Mouse (Mus musculus): ENCODE results near the gene Slc44a3. TPM values are rescaled to one million over a fixed set of nuclear protein-coding genes. Genes with fewer than 3 reads are reported as not detected.

Gene Slc44a3
- total RNA-seq, 2 experiments from 2014 or later = not detected

- no peak for TF ChIP-seq CTCF (conservative IDR thresholded peaks at IDR 0.05)
- no peak overlapping the region for H3K27ac ChIP-seq
- DNase-seq (ENCODE audit: low spot score in 2 of 2) = no peak
- H3K4me3 ChIP-seq = no peak overlapping the region
Measured at GRCm38 (mm10) chr3:121567337-121567900, 35.2 kb upstream of the Slc44a3 start.

- no peak overlapping the region for H3K4me3 ChIP-seq
- H3K27ac ChIP-seq = no peak overlapping the region
- no peak for DNase-seq (ENCODE audit: low spot score in 2 of 2)
- no peak for TF ChIP-seq CTCF (conservative IDR thresholded peaks at IDR 0.05)
Measured at GRCm38 (mm10) chr3:121566901-121567300, 34.7 kb upstream of the Slc44a3 start.

- TF ChIP-seq CTCF (conservative IDR thresholded peaks at IDR 0.05) = no peak
- no peak overlapping the region for H3K27ac ChIP-seq
- DNase-seq (ENCODE audit: low spot score in 2 of 2) = no peak
- no peak overlapping the region for H3K4me3 ChIP-seq
Measured at GRCm38 (mm10) chr3:121561803-121562202, 29.6 kb upstream of the Slc44a3 start.

GRCm38 (mm10) chr3:121560115-121560865 is 28.1 kb upstream of the Slc44a3 start:
- TF ChIP-seq CTCF (conservative IDR thresholded peaks at IDR 0.05) = no peak
- DNase-seq (ENCODE audit: low spot score in 2 of 2) = no peak
- Histone ChIP-seq H3K4me3 (no peak overlapping the region), H3K27ac (no peak overlapping the region)

DNA sequence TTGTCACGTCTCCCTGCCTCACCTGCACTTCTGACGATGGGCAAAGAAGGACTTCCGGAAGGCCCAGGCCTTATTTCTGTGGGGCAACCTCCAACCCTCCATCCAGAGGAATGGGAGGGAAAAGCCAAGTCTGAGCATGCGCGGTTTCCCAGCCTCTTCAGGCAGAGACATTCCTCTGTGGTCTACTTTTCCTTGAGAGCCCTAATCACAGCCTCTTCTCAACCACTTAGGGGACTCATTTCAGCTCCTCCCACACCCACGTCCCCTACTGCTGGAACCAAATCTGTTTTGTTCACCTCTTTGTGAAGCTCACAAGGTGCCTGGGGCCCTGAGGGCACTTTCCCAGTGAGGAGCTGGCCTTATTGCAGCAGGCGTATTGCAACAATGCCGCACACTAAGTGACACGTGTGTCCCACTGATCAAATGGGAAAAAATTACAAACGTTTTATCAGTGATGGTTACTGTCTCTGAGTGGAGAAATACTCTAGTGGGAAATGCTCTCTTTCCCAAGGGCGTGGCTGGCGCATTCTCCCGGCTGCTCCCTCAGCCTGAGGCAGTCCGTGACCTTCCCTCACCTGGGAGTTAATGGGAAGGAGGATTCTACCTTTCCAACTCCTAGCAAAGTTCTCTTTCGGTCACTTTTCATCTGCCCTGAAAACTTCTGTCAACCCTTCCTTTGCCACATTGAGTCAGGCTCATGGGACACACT is 27.4 kb upstream of the Slc44a3 start:
- H3K27ac ChIP-seq = no peak overlapping the region
- no peak overlapping the region for H3K4me3 ChIP-seq

DNA sequence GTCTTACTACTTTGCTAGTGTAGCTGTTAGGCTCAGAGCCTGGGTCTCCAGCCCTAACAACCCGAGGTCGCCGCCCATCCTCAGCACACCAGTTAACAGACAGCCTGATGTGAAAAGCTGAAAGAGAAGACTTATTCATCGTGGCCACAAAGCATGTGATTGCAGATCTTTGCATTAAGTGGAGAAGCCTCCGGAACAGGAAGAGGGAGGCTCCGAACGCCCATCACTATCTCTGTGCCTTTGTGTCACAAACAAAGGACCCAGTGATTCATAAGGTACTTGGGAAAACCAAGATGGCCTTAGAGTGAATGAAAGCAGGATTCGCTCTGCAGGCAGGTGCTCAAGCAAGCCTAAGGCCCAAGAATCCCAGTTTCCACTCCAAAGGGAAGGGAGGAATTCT is 26.7 kb upstream of the Slc44a3 start:
- TF ChIP-seq CTCF (conservative IDR thresholded peaks at IDR 0.05) = no peak
- Histone ChIP-seq H3K27ac (no peak overlapping the region), H3K4me3 (no peak overlapping the region)
- DNase-seq (ENCODE audit: low spot score in 2 of 2) = no peak

More for the DNA sequence above, 27.4 kb upstream of the Slc44a3 start:
- no peak for TF ChIP-seq CTCF (conservative IDR thresholded peaks at IDR 0.05)
- no peak for DNase-seq (ENCODE audit: low spot score in 2 of 2)

DNA sequence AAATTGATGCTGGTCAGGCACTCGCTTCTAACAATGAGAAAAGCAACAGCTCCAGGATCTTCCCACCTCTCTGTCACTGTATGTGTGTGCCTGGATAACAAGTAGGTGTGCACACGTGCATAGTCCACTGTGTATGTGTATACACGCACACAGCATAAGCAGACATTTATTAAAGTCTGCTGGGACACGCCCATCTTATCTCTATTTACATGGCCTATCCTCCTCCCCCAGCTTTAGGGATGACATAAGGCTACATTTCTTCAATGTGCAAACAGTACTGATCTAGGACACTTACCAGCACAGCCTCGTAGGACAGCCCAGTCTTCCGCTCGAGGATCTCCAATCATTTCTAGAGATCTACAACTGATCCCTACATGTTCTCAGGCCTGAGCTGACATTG is 24.1 kb upstream of the Slc44a3 start:
- no peak for DNase-seq (ENCODE audit: low spot score in 2 of 2)
- no peak for TF ChIP-seq CTCF (conservative IDR thresholded peaks at IDR 0.05)
- no peak overlapping the region for H3K27ac ChIP-seq
- H3K4me3 ChIP-seq = no peak overlapping the region

DNA sequence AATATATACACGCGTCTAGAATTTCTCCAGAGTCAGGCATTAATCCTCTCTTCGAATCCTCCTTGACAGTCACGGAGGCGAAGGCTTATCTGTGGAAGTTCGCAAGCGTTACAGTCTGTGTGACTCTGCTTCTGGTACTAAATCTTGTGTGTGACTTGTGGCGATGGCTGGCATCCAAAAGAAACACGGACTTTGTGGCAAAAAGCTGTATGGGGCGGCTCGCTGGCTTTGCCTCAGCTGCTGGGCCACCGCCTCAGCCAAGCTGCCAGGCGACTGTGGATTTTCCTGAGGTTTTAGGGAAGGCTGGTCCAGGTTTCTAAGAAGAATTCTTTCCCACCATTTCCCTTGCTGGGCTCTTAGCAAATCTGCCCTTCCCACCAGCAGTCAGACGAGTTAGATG is 21.1 kb upstream of the Slc44a3 start:
- Histone ChIP-seq H3K27ac (no peak overlapping the region), H3K4me3 (no peak overlapping the region)
- TF ChIP-seq CTCF (conservative IDR thresholded peaks at IDR 0.05) = no peak
- no peak for DNase-seq (ENCODE audit: low spot score in 2 of 2)

GRCm38 (mm10) chr3:121552723-121553122 is 20.5 kb upstream of the Slc44a3 start:
- Histone ChIP-seq H3K4me3 (no peak overlapping the region), H3K27ac (no peak overlapping the region)
- DNase-seq (ENCODE audit: low spot score in 2 of 2) = no peak
- TF ChIP-seq CTCF (conservative IDR thresholded peaks at IDR 0.05) = no peak

GRCm38 (mm10) chr3:121550370-121550769 is 18.2 kb upstream of the Slc44a3 start:
- Histone ChIP-seq H3K4me3 (no peak overlapping the region), H3K27ac (no peak overlapping the region)
- TF ChIP-seq CTCF (conservative IDR thresholded peaks at IDR 0.05) = peak; percentile 83
- peak in 1 of 2 experiments; percentile 37 for DNase-seq (ENCODE audit: low spot score in 2 of 2)

GRCm38 (mm10) chr3:121547851-121548624 is 15.8 kb upstream of the Slc44a3 start:
- no peak overlapping the region for H3K27ac ChIP-seq
- DNase-seq (ENCODE audit: low spot score in 2 of 2) = no peak
- no peak for TF ChIP-seq CTCF (conservative IDR thresholded peaks at IDR 0.05)
- H3K4me3 ChIP-seq = no peak overlapping the region

- no peak for TF ChIP-seq CTCF (conservative IDR thresholded peaks at IDR 0.05)
- no peak for DNase-seq (ENCODE audit: low spot score in 2 of 2)
- no peak overlapping the region for H3K27ac ChIP-seq
- H3K4me3 ChIP-seq = no peak overlapping the region
Measured at GRCm38 (mm10) chr3:121540621-121541020, 8.4 kb upstream of the Slc44a3 start.

Measured in layer of hippocampus, adult 2 months (tissue).